Mouse (Mus musculus): ENCODE results near the gene Klf2. TPM values are rescaled to one million over a fixed set of nuclear protein-coding genes. Genes with fewer than 3 reads are reported as not detected.

Gene Klf2
- polyA plus RNA-seq, 1 experiment from 2014 or later = 4.3 TPM

DNA sequence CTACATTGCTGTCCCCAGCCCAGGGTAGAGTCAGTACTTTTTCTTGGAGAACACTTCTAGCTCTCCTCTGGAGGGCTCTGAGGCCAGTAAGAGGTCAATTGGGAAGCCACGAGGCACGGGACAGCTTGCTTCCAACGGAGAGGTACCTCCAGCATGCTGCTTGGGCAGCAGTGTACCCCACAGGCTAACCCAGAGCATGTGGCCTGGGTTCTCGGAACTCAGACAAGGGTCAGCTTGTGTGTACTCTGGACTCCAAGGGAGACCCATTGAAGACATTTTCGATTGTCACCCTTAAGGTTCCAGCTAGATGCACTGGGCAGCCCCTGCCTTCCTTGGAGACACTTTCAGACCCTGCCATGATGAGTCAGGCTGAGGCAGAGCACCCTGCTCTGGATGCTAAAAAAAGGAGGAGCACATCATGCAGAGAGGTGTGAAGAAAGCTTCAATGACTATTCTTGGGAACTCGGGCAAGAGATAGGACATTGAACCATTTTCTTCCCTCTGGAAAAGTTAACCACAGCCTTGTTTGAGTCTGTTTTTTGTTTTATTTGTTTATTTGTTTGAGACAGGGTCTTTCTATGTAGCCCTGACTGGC lies 4.4 kb downstream of the Klf2 start:
- H3K4me1 ChIP-seq (replicated peaks) = peaks cover 17% of the 10 kb centered on the region
- WGBS = 69% methylated on average over 6 of the region's 6 CpGs
- H3K9me3 ChIP-seq = no peaks in the 10 kb centered on the region
- H3K4me3 ChIP-seq (replicated peaks) = no peak overlapping the region
- no peak overlapping the region for H3K9ac ChIP-seq (replicated peaks)
- H3K27ac ChIP-seq = no peak overlapping the region
- no peak for ATAC-seq
- H3K27me3 ChIP-seq = peaks cover 57% of the 10 kb centered on the region
- H3K36me3 ChIP-seq = no peaks in the 10 kb centered on the region
- H3K4me2 ChIP-seq (replicated peaks) = no peak overlapping the region

DNA sequence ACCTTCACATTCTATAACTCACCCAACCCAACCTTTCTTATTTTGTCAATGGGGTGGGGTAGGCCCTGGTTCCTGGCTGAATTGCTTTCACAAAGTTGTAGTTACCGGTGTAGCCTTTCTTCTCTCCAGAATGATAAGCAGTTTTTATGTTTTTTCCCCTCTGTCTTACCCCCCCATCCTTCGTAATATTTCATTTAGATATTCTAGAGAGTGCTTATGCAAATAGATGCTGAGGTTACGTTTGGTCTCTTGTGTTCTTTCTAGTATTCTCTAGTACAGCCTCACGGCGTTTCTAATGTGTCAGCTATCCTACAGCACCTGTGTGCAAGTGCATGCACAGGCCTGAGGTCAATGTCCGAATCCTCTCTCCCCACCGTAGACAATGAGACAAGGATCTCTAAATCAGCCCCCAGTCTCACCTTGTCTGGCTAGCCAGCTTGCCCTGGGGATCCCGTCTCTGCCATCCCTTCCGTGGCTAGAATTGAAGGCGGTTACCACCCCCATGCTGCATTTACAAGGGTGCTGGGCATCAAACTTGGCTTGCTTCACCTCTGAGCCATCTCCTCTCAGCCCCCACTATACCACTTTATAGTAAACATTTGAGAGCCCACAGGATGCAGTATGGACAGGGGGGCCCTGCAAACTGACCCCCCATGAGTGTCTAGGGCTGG lies 5.3 kb downstream of the Klf2 start:
- WGBS = 89% methylated on average over 10 of the region's 10 CpGs
- no peaks in the 10 kb centered on the region for H3K36me3 ChIP-seq
- no peaks in the 10 kb centered on the region for H3K9me3 ChIP-seq
- no peak overlapping the region for H3K9ac ChIP-seq (replicated peaks)
- no peak overlapping the region for H3K4me2 ChIP-seq (replicated peaks)
- no peak overlapping the region for H3K27ac ChIP-seq
- no peak overlapping the region for H3K4me3 ChIP-seq (replicated peaks)
- H3K27me3 ChIP-seq = peaks cover 50% of the 10 kb centered on the region
- H3K4me1 ChIP-seq (replicated peaks) = peaks cover 12% of the 10 kb centered on the region
- ATAC-seq = no peak

DNA sequence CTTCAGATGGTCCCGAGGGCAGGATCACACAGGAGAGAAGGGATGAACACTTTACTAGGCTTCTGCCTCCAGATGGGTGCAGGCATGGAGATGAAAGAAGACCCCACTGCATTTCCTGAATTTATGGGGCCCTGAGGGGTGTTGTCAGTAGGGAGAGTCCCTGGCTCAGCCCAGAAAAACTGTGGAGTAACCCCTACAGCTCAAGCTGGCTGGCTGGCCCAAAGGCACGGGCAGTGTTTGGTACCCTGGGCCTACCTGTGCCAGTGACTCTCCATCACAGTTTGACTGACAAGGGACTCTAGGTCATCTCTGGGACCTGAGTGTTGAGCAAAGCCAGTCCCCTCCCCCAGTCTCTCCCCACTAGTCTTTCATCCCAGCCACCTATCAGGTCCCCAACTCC lies 5.9 kb downstream of the Klf2 start:
- H3K27me3 ChIP-seq = peaks cover 44% of the 10 kb centered on the region
- H3K9me3 ChIP-seq = no peaks in the 10 kb centered on the region
- H3K4me2 ChIP-seq (replicated peaks) = no peak overlapping the region
- 81% methylated on average over 2 of the region's 2 CpGs for WGBS
- no peak for ATAC-seq
- no peak overlapping the region for H3K27ac ChIP-seq
- no peaks in the 10 kb centered on the region for H3K36me3 ChIP-seq
- no peak overlapping the region for H3K4me3 ChIP-seq (replicated peaks)
- no peak overlapping the region for H3K9ac ChIP-seq (replicated peaks)
- peaks cover 7% of the 10 kb centered on the region for H3K4me1 ChIP-seq (replicated peaks)

DNA sequence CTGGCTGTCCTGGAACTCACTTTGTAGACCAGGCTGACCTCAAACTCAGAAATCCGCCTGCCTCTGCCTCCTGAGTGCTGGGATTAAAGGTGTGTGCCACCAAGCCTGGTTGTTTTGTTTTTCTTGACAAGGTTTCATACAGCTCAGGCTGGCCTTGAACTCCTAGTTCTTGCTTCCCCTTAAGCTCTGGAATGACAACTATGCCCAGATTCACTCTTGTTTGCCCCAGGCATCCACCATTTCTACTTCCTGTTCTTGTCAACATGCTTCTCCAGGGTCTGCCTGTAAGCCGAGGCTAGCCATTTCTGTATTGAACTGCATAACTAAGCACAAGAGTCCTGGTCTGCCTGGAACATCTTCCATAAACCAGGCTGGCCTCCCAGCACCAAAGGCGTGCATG lies 10.3 kb downstream of the Klf2 start:
- H3K27me3 ChIP-seq = 0 out of 2 replicates have a peak, but pooled peaks cover 6% of the 10 kb centered on the region
- no peak overlapping the region for H3K4me3 ChIP-seq (replicated peaks)
- no peak overlapping the region for H3K9ac ChIP-seq (replicated peaks)
- WGBS = 98% methylated on average over 3 of the region's 3 CpGs
- no peaks in the 10 kb centered on the region for H3K9me3 ChIP-seq
- H3K27ac ChIP-seq = no peak overlapping the region
- no peak for ATAC-seq
- no peak overlapping the region for H3K4me2 ChIP-seq (replicated peaks)
- no peaks in the 10 kb centered on the region for H3K4me1 ChIP-seq (replicated peaks)
- no peaks in the 10 kb centered on the region for H3K36me3 ChIP-seq

DNA sequence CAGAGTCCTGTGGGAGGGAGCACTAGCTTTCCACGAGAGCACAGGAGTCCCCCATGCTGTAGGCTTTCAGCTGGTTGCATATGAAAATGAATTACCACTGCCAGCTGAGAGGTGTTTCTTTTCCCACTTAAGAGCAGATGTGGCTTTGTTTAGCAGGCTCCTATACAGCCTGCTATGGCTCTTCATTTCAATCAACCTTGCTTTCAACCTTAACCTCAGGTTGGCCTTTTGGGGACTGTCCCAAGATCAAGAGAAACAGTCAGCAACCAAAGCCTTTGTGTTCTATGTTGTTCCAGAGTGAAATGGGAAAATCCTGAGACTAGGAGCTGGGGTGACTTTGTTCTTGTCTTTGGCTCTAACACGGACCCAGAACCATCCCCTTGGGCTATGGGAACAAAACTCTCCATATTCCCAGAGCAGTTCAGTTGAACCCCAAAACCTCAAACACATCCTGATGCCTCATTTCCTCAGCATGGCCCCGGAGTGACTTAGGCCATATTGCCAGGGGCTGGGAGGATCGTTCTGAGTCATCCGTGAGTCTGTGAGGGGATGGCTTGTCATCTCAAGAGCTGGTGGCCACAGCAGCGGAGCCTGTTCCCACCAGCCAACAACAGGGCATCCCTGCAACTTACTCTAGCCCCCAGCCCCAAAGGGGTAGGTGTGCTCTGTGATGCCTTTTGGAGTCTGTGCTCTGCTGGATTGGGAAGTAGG lies 12.1 kb downstream of the Klf2 start:
- no peak overlapping the region for H3K9ac ChIP-seq (replicated peaks)
- no peaks in the 10 kb centered on the region for H3K27me3 ChIP-seq
- H3K27ac ChIP-seq = no peak overlapping the region
- no peak for ATAC-seq
- H3K4me2 ChIP-seq (replicated peaks) = no peak overlapping the region
- peaks cover 11% of the 10 kb centered on the region for H3K36me3 ChIP-seq
- H3K4me1 ChIP-seq (replicated peaks) = no peaks in the 10 kb centered on the region
- WGBS = 84% methylated on average over 6 of the region's 6 CpGs
- no peaks in the 10 kb centered on the region for H3K9me3 ChIP-seq
- H3K4me3 ChIP-seq (replicated peaks) = no peak overlapping the region

DNA sequence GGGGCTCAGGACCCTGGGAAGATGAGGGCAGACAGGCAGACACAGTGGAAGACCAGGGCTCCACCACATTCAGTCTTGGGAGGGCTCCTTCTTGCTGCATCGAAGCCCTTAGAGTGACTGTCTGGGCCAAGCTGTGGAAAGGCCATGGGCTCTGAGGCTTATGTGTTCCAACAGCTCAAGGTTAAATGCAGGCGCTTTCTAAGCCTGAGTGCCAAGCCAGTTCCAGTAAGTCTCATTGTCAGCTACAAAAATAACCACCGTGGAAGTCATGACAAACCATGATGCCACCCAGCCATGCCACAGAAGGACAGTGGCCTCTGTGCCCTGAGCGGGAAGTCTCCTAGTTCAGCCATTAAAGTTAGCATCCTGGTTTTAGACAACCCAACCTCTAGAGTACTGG lies 12.8 kb downstream of the Klf2 start:
- no peak for ATAC-seq
- no peak overlapping the region for H3K9ac ChIP-seq (replicated peaks)

DNA sequence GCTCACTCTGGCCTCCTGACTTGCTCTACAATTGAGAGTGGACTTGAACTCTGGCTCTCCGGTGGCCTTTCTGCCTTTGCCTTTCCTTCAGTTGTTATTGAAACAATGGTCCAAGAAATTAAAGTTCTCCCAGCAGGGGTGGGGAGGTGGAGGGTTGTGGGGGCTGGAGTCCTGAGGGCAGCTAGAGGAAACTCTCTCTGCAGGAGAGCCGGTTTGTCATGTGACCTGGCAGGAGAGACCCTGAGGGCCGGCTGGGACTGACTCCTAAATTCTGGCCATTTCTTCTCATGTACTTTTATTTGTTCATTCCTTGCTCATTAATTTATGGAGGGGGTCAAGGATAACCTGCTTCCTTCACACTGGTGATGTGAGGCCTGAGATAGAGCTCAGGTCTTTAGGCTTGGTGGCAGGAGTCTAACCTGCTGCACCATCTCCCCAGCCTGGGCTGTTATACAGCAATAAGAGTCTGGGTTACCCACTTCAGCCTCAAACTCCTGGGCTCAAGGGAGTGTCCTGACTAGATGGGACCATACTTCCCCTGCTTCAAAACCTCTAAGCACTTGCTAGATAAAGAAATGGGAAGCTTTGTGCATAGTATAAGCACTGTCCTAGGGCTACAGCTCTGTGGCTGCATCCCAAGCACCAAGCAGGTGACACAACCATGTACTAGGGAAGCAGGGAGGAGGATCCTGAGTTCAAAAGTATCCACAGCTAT lies 14.8 kb downstream of the Klf2 start:
- H3K4me1 ChIP-seq (replicated peaks) = no peaks in the 10 kb centered on the region
- H3K27me3 ChIP-seq = no peaks in the 10 kb centered on the region
- WGBS = 51% methylated on average over 3 of the region's 3 CpGs
- H3K4me2 ChIP-seq (replicated peaks) = no peak overlapping the region
- ATAC-seq = no peak; the same call in 1 of the 2 replicates
- no peak overlapping the region for H3K9ac ChIP-seq (replicated peaks)
- peaks cover 31% of the 10 kb centered on the region for H3K36me3 ChIP-seq
- no peak overlapping the region for H3K27ac ChIP-seq
- H3K4me3 ChIP-seq (replicated peaks) = no peak overlapping the region
- no peaks in the 10 kb centered on the region for H3K9me3 ChIP-seq

More for the DNA sequence above, 12.8 kb downstream of the Klf2 start:
- 97% methylated on average over 4 of the region's 4 CpGs for WGBS
- H3K4me3 ChIP-seq (replicated peaks) = no peak overlapping the region
- H3K4me2 ChIP-seq (replicated peaks) = no peak overlapping the region
- no peaks in the 10 kb centered on the region for H3K9me3 ChIP-seq
- peaks cover 14% of the 10 kb centered on the region for H3K36me3 ChIP-seq
- no peaks in the 10 kb centered on the region for H3K4me1 ChIP-seq (replicated peaks)
- H3K27ac ChIP-seq = no peak overlapping the region
- H3K27me3 ChIP-seq = no peaks in the 10 kb centered on the region

DNA sequence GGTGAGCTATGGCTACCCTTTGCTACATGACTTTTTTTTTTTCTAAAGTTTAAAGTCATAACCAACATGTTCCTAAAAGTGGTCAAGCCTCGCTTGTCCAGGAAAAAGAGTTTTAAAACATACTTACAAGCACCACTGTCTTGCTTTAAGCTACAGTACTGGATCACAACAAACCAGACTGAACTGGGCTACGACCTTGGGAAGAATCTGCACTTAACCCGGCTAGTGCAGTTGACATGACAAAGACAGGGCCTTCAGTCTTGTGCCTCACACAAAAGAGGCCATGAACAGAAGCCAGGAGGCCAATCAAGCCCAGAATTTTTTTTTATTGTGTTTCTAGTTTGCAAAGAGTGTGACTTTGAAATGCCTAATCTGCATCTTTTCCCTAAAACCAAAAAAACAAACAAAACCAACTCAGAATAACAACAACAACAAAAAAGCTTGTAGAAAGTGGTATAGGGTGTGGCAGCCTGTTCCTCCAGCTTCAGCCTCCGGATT lies 15.4 kb downstream of the Klf2 start:
- Histone ChIP-seq H3K9ac (replicated peaks) (no peak overlapping the region), H3K4me3 (replicated peaks) (no peak overlapping the region), H3K4me1 (replicated peaks) (no peaks in the 10 kb centered on the region), H3K9me3 (no peaks in the 10 kb centered on the region), H3K4me2 (replicated peaks) (no peak overlapping the region), H3K27me3 (no peaks in the 10 kb centered on the region), H3K27ac (no peak overlapping the region), H3K36me3 (peaks cover 37% of the 10 kb centered on the region)
- no peak for ATAC-seq
- 79% methylated on average over 4 of the region's 4 CpGs for WGBS

DNA sequence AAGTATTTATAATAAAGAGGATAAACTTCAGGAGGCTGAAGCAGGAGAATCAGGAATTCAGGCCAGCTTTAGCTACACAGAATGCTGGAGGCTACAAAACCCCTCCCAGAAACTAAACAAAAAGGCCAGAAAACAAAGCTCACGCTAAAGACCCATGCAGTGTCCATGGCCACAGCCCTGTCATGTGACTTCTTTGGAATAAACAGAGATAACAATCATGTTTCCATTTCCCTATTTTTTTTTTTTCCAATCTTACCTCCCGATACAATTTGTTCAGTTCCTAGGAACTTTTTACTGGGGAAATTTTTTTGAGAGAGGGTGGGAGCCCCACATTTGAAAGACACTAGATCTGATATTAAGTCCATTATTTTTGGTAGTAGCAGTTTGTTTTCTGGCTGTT lies 17.4 kb downstream of the Klf2 start:
- Histone ChIP-seq H3K27me3 (no peaks in the 10 kb centered on the region), H3K9me3 (no peaks in the 10 kb centered on the region), H3K27ac (no peak overlapping the region), H3K4me1 (replicated peaks) (no peaks in the 10 kb centered on the region), H3K4me3 (replicated peaks) (no peak overlapping the region), H3K36me3 (peaks cover 58% of the 10 kb centered on the region), H3K9ac (replicated peaks) (no peak overlapping the region), H3K4me2 (replicated peaks) (no peak overlapping the region)
- no peak for ATAC-seq
- 84% methylated on average over 2 of the region's 2 CpGs for WGBS

DNA sequence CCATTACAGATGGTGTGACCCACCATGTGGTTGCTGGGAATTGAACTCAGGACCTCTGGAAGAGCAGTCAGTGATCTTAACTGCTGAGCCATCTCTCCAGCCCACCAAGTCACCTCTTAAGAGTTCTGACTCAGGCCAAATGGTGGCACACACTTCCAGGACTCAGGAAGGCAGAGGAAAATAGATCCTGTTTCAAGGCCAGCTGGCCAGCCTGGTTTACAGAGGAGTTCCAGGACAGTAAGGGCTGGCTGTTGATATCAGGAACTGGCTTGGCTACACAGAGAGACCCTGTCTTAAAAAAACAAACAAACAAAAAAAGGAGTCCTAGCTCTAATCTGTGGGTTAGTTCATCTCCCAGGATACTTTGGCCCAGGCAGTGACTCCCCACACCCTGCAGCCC lies 18.2 kb downstream of the Klf2 start:
- ATAC-seq = no peak
- H3K27me3 ChIP-seq = no peaks in the 10 kb centered on the region
- no peak overlapping the region for H3K4me3 ChIP-seq (replicated peaks)
- H3K27ac ChIP-seq = no peak overlapping the region
- H3K9me3 ChIP-seq = no peaks in the 10 kb centered on the region
- H3K4me2 ChIP-seq (replicated peaks) = no peak overlapping the region
- H3K36me3 ChIP-seq = peaks cover 65% of the 10 kb centered on the region
- no peaks in the 10 kb centered on the region for H3K4me1 ChIP-seq (replicated peaks)
- H3K9ac ChIP-seq (replicated peaks) = no peak overlapping the region

DNA sequence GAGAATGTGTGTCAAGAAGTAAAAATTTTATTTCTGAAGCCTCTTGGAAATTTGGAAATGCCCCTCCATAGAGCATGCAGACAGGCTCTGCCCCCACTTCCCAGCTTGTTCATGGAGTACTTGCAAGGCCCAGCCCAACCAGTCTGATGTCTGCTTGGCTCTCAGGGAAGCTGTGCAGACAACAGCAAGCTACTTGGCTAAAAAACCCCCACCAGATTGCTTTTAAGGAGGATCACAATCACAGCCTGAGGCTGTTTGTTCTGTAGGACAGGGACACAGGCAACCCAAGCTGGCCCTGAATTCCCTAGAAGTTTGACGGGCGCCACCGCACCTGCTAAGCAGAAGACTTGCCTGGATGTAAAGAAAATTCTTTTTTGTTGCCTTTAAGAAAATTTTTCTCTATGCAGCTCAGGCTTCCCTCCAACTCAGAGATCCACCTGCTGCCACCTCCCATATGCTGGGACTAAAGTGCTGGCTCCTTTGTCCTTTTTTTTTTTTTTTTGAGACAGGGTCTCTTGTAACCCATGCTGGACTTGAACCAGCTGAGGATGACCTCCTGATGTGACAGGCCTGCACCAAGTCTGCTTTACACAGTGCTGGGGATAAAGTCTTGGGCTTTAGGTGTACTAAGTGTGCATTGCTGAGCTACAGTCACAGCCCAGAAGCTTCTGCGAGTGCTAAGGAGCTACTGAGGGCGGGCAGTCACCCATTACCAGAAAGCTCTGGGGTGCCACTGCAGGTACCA lies 23.9 kb downstream of the Klf2 start:
- H3K27ac ChIP-seq = no peak overlapping the region
- 90% methylated on average over 5 of the region's 5 CpGs for WGBS
- ATAC-seq = no peak
- H3K9ac ChIP-seq (replicated peaks) = no peak overlapping the region
- H3K4me1 ChIP-seq (replicated peaks) = no peaks in the 10 kb centered on the region
- H3K27me3 ChIP-seq = no peaks in the 10 kb centered on the region
- H3K4me3 ChIP-seq (replicated peaks) = no peak overlapping the region
- no peak overlapping the region for H3K4me2 ChIP-seq (replicated peaks)
- peaks cover 93% of the 10 kb centered on the region for H3K36me3 ChIP-seq
- H3K9me3 ChIP-seq = no peaks in the 10 kb centered on the region
